Mouse (Mus musculus) macrophage (primary cell): ENCODE measurements around the gene Icam1. TPM values are rescaled to one million over a fixed set of nuclear protein-coding genes. Genes with fewer than 3 reads are reported as not detected.
"Not testable (repeated sequence)": the region's sequence is repeated elsewhere in the genome, so short reads cannot be mapped to it uniquely, and the experiment has no call there.

Experiments used
- H3K27ac ChIP-seq: fragments of 350-480 bp; formaldehyde crosslinking; 2 replicates; pipeline ENCODE4 v1.9.0; 2021
- H3K36me3 ChIP-seq: fragments of 350-480 bp; formaldehyde crosslinking; 2 replicates; pipeline ENCODE4 v1.9.0; 2021; ENCODE audit errors: inconsistent target
- H3K4me3 ChIP-seq: fragments of 350-480 bp; formaldehyde crosslinking; 2 replicates; pipeline ENCODE4 v1.9.0; 2021; ENCODE audit errors: inconsistent target
- H3K79me2 ChIP-seq: fragments of 350-480 bp; formaldehyde crosslinking; 2 replicates; pipeline ENCODE4 v1.9.0; 2021; ENCODE audit errors: inconsistent target
- WGBS: methylation state at CpG from one replicate; pipeline ENCODE4 v1.1.7; 2026; ENCODE audit warnings: inconsistent platforms; ENCODE audit not compliant: missing documents; 5-methylcytosine and 5-hydroxymethylcytosine counted together
- polyA plus RNA-seq: library from polyadenylated mRNA; stranded (reverse); fragments of 250-400 nt; gene quantifications from 3 replicates; pipeline ENCODE4 v1.2.4, GENCODE M21; 2018; ENCODE audit warnings: inconsistent platforms

Gene Icam1
- polyA plus RNA-seq, 1 experiment from 2014 or later = 39.2 TPM

DNA sequence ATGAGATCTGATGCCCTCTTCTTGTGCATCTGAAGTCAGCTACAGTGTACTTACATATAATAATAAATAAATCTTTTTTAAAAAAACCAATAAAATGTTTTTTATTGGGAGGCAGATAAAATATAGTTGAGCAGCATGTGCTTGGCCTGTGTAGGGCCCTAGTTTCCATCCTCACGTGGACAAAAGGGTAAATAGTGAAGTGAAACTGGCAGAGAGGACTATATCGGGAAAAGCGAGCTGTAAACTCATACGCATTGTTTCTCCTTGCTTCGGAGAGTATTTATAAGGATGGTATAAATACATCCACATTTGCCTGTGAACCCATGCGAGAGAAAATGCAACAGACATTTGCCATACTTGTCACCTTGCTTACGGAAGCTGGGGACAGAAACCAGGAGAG, 36.0 kb upstream of the Icam1 start:
- WGBS = 30% methylated on average over 7 of the region's 7 CpGs
- Histone ChIP-seq H3K27ac (peak overlapping the region; percentile 90), H3K4me3 (no peak overlapping the region), H3K79me2 (peaks cover 16% of the 10 kb centered on the region), H3K36me3 (no peaks in the 10 kb centered on the region)

- no peaks in the 10 kb centered on the region for H3K36me3 ChIP-seq
- H3K27ac ChIP-seq = no peak overlapping the region
- WGBS = 100% methylated on average over 2 of the region's 3 CpGs
- H3K4me3 ChIP-seq = no peak overlapping the region
- no peaks in the 10 kb centered on the region for H3K79me2 ChIP-seq
These were observed 33.6 kb upstream of the Icam1 start for GRCm38 (mm10) chr9:20982171-20982570.

GRCm38 (mm10) chr9:20983169-20983568, 32.6 kb upstream of the Icam1 start:
- no peak overlapping the region for H3K27ac ChIP-seq
- H3K79me2 ChIP-seq = no peaks in the 10 kb centered on the region
- WGBS = 65% methylated on average over 5 of the region's 5 CpGs
- H3K36me3 ChIP-seq = no peaks in the 10 kb centered on the region
- H3K4me3 ChIP-seq = no peak overlapping the region

- Histone ChIP-seq H3K36me3 (no peaks in the 10 kb centered on the region), H3K4me3 (no peak overlapping the region), H3K79me2 (no peaks in the 10 kb centered on the region), H3K27ac (no peak overlapping the region)
- 92% methylated on average over 13 of the region's 15 CpGs for WGBS
These were observed 28.7 kb upstream of the Icam1 start for GRCm38 (mm10) chr9:20986952-20987686.

DNA sequence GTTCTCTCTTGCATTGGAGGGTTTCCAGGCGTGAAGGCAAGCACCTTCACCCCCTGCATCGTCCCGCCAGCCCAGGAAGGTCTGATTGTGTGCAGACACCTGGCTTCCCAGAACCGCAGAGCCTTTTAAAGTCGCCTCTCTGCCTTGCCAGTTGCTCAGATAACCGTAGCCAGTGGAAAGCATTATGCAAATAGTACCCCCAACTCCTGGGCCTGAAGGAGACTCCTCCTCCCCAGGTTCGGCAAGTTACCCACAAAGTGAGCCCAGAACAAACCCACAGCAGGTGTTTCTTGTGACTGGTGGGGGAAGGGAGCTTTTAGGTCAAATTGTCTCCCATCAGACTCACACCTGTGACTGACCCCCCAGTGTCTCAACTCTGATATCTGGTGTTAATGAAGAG, 27.8 kb upstream of the Icam1 start:
- 79% methylated on average over 7 of the region's 7 CpGs for WGBS
- H3K79me2 ChIP-seq = no peaks in the 10 kb centered on the region
- H3K36me3 ChIP-seq = no peaks in the 10 kb centered on the region
- no peak overlapping the region for H3K4me3 ChIP-seq
- no peak overlapping the region for H3K27ac ChIP-seq

- Histone ChIP-seq H3K27ac (no peak overlapping the region), H3K79me2 (no peaks in the 10 kb centered on the region), H3K4me3 (no peak overlapping the region), H3K36me3 (no peaks in the 10 kb centered on the region)
- whole genome bisulfite sequencing = 58% methylated on average over 10 of the region's 10 CpGs
These were observed 24.9 kb upstream of the Icam1 start for GRCm38 (mm10) chr9:20990861-20991260.

DNA sequence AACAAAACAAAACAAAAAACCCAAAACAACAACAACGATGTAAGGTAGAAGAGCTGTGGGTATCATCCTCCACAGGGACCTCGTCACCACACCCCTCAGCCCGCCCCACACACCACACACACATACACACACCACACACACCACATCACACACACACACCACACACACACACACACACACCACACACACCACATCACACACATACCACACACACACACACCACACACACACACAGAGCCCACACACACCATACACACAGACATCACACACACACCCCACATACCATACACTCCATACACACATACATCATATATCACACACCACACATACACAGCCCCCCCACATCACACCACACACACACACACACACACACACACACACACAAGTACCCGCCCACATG, 24.2 kb upstream of the Icam1 start:
- H3K4me3 ChIP-seq = no peak overlapping the region
- H3K79me2 ChIP-seq = no peaks in the 10 kb centered on the region
- no peak overlapping the region for H3K27ac ChIP-seq
- WGBS = 100% methylated on average over 4 of the region's 4 CpGs
- H3K36me3 ChIP-seq = no peaks in the 10 kb centered on the region

GRCm38 (mm10) chr9:20993165-20993898, 22.5 kb upstream of the Icam1 start:
- Histone ChIP-seq H3K27ac (no peak overlapping the region), H3K79me2 (no peaks in the 10 kb centered on the region), H3K4me3 (no peak overlapping the region), H3K36me3 (no peaks in the 10 kb centered on the region)
- WGBS = 94% methylated on average over 5 of the region's 5 CpGs

GRCm38 (mm10) chr9:20995069-20995468, 20.7 kb upstream of the Icam1 start:
- no peaks in the 10 kb centered on the region for H3K79me2 ChIP-seq
- H3K4me3 ChIP-seq = no peak overlapping the region
- 90% methylated on average over 3 of the region's 3 CpGs for WGBS
- H3K36me3 ChIP-seq = no peaks in the 10 kb centered on the region
- no peak overlapping the region for H3K27ac ChIP-seq

DNA sequence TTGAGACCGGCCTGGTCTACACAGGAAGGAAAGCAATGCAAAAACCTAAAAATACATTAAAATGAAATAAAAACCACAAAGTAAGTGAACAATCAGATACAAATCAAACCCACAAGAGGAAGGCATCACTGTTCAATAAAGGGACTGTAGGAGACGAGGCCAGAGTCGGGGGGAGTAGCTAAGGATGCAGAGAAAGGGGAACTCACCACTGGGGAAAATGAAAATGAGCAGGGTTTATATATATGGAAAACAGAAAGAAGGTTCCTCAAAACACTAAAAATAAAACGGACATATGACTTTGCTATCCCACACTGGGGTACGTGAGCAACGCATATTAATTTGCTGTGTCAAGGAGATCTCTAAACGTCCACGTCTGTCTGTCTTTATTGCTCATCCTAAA, 18.7 kb upstream of the Icam1 start:
- H3K4me3 ChIP-seq = no peak overlapping the region
- H3K27ac ChIP-seq = peak overlapping the region; percentile 97
- 4% methylated on average over 7 of the region's 8 CpGs for WGBS
- H3K79me2 ChIP-seq = no peaks in the 10 kb centered on the region
- H3K36me3 ChIP-seq = no peaks in the 10 kb centered on the region

- not testable (repeated sequence) for H3K79me2 ChIP-seq, H3K36me3 ChIP-seq, H3K4me3 ChIP-seq
- WGBS = 80% methylated on average over 1 of the region's 1 CpGs
- peak overlapping the region; percentile 97 for H3K27ac ChIP-seq
These were observed 17.4 kb upstream of the Icam1 start for GRCm38 (mm10) chr9:20998337-20998736.

DNA sequence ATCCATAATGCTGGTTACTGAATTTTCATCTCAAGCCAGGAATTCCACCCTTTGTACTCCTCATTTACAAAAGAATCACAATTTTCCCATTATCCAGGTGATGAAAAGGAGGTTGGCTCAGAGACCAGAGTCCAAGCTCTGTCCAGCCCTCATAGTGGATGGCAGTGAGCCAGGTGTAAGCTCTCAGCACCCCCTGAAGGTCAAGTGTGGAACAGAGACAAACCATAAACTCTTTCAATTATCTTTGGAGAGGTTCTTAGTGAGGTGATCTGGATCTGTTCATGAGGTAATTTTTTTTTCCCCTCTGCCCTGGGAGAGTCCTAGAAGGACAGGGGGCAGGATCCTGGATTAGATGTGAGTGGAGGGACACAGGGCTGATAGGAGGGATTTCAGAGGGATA, 15.0 kb upstream of the Icam1 start:
- H3K36me3 ChIP-seq = peaks cover 16% of the 10 kb centered on the region; the same call in 1 of the 2 replicates
- H3K79me2 ChIP-seq = peaks cover 16% of the 10 kb centered on the region; the same call in 1 of the 2 replicates
- H3K4me3 ChIP-seq = no peak overlapping the region
- no peak overlapping the region for H3K27ac ChIP-seq

DNA sequence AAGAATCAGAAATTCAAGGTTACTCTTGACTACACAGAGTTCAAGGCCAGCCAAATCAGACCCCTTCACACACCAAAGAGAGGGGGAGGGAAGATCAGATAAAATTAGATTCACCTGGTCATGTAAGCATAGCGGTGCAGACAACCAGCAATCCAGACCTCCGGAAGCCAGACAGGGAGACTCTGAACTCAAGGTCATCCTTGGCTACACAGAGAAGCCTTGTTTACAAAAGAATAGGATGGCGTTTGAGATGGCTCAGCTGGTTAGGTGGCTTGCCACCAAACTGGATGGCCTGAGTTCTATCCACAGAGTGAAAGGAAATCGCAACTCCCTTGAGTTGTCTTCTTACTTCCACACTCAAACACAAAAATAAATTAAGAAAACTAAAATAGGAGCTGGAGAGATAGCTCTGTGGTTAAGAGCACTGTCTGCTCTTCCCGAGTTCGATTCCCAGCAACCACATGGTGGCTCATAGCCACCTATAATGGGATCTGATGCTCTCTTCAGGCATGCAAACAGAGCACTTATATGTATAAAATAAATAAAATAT, 14.1 kb upstream of the Icam1 start:
- no peak overlapping the region for H3K27ac ChIP-seq
- H3K79me2 ChIP-seq = peaks cover 16% of the 10 kb centered on the region; the same call in 1 of the 2 replicates
- peaks cover 24% of the 10 kb centered on the region for H3K36me3 ChIP-seq
- 75% methylated on average over 6 of the region's 6 CpGs for WGBS
- 0 out of 2 replicates have a peak overlapping the region, but pooled peaks have one; percentile 86 for H3K4me3 ChIP-seq

GRCm38 (mm10) chr9:21002270-21002626, 13.5 kb upstream of the Icam1 start:
- Histone ChIP-seq H3K4me3 (peak overlapping the region; percentile 86), H3K36me3 (peaks cover 29% of the 10 kb centered on the region), H3K79me2 (peaks cover 16% of the 10 kb centered on the region; the same call in 1 of the 2 replicates), H3K27ac (peak overlapping the region; percentile 17; the same call in 1 of the 2 replicates)
- WGBS = 14% methylated on average over 7 of the region's 7 CpGs
